Mouse (Mus musculus) CH12.LX (cell line): ENCODE data around the gene Pdxdc1.

ENCODE experiments used
- CHD1 ChIP-seq: IDR thresholded peaks from 2 replicates; pipeline ENCODE4 v1.6.1; 2012; ENCODE audit warnings: low read depth, low read length, improper control_type of control experiment, inconsistent platforms
- CTCF ChIP-seq, 2 experiments: IDR thresholded peaks in 1 of 2; conservative IDR thresholded peaks in 1 of 2; 2 replicates each; pipeline ENCODE4 v1.5.1; 2011 to 2012; ENCODE audit warnings: low read depth in 2 of 2, low read length in 2 of 2, improper control_type of control experiment in 1 of 2, inconsistent platforms in 1 of 2, mild to moderate bottlenecking in 1 of 2, moderate library complexity in 1 of 2
- E2F4 ChIP-seq: IDR thresholded peaks from 2 replicates; pipeline ENCODE4 v1.6.1; 2011; ENCODE audit warnings: low read depth, low read length, improper control_type of control experiment; ENCODE audit not compliant: insufficient replicate concordance
- ELF1 ChIP-seq: IDR thresholded peaks from 2 replicates; pipeline ENCODE4 v1.6.1; 2014; ENCODE audit warnings: low read depth, mild to moderate bottlenecking, inconsistent platforms, low read length, improper control_type of control experiment
- EP300 ChIP-seq: IDR thresholded peaks from 2 replicates; pipeline ENCODE4 v1.6.1; 2011; ENCODE audit warnings: low read length, improper control_type of control experiment
- SIN3A ChIP-seq: IDR thresholded peaks from 2 replicates; pipeline ENCODE4 v1.6.1; 2012; ENCODE audit warnings: low read length, improper control_type of control experiment, inconsistent platforms
- ZKSCAN1 ChIP-seq: IDR thresholded peaks from 2 replicates; pipeline ENCODE4 v1.6.1; 2012; ENCODE audit warnings: low read depth, inconsistent platforms, low read length, improper control_type of control experiment, borderline replicate concordance

GRCm38 (mm10) chr16:13920093-13920492 is 17.2 kb upstream of the Pdxdc1 start:
- TF ChIP-seq CTCF (conservative IDR thresholded peaks at IDR 0.05 in 1 of 2, IDR thresholded peaks at IDR 0.05 in 1 of 2; ENCODE audit: low read depth in 2 of 2, low read length in 2 of 2) (no peak), ELF1 (no peak), ZKSCAN1 (no peak), CHD1 (no peak), EP300 (no peak), SIN3A (no peak), E2F4 (no peak)
